Mouse (Mus musculus) T-helper 17 cell (primary cell): ENCODE measurements around the gene Ltk.

ENCODE experiments used
- in situ Hi-C, 2 experiments: fragments of 300-600 bp; cut with MboI, MseI; formaldehyde crosslinking; loops; 1 replicate in 1 of 2; 2 replicates in 1 of 2; pipeline ENCODE4 v1.15.1; 2025; ENCODE audit warnings: high pct_unique_total_duplicates in 2 of 2

The Ltk gene

DNA sequence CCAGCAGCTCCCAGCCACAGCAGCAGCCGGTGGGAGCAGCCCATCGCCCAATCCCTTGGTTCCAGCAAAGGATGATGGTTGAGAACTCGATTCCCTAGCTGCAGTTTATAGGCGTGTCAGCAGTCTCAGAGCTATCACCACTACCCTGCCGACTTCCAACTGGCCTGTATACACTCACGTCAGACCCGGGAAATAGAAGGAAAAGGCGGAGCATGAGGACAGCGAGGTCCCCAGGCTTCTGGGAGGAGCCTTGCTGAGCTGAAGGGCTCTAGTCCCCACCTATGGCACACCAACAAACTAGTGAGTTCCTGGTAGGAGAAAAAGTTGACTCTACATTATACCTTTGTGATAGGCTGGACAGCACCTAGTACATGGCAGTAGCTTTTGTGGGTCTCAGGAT is at the start of gene Ltk:
Gene Ltk, minus strand, starts transcription at position 181 of the 400 bp plus-strand sequence.
- in situ Hi-C loops = no loop called here

- in situ Hi-C loops = loop anchor here in 1 of 2 experiments (5.0 kb wide), 1 partner anchor 363 kb away; no protein-coding TSS in a partner anchor
These were observed 48.6 kb upstream of the Ltk start for GRCm38 (mm10) chr2:119808881-119809280.

- in situ Hi-C loops = loop anchor here in 1 of 2 experiments (5.0 kb wide), 1 partner anchor 364 kb away; no protein-coding TSS in a partner anchor
These were observed 48.2 kb upstream of the Ltk start for GRCm38 (mm10) chr2:119808438-119808837.

DNA sequence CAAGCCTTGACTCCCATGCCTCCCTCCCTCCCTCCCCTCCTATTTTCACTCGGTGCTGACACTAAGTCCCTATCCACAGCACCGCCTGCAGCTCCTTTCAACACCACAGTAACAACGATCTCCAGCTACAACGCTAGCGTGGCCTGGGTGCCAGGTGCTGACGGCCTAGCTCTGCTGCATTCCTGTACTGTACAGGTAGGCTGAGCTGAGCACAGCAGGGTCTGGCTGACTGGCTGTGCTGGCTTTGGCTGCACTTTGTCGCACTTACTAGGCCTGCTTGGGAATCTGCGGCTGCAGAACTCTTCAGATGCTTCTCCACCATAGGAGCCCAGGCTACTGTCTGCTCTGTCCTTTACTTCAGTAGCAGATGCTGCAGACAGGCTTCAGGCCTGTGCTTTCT is 45.3 kb upstream of the Ltk start:
- in situ Hi-C loops = loop anchor here in 1 of 2 experiments (5.0 kb wide), 1 partner anchor 367 kb away; no protein-coding TSS in a partner anchor

DNA sequence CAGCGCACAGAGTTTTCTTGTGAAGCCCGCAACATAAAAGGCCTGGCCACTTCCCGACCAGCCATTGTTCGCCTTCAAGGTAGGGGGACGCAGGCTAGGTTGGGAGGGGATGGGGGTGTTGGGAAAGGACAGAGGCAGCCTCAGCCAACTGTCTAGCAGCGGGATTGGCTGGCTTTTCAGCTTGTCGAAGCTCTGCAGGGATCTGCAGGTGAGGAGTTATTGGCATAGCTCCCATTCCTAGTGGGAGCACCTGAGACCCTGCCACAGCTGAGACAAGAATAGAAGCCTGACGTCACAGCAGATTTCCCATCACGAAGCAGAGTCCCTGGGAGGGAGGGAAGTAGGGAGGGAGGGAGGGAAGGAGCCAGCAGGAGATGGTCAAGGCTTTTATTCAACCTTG is 44.5 kb upstream of the Ltk start:
- in situ Hi-C loops = loop anchor here in 1 of 2 experiments (5.0 kb wide), 1 partner anchor 368 kb away; no protein-coding TSS in a partner anchor

- in situ Hi-C loops = no loop called here
These were observed 44.0 kb upstream of the Ltk start for GRCm38 (mm10) chr2:119804275-119804628.

- in situ Hi-C loops = no loop called here
These were observed 43.5 kb upstream of the Ltk start for GRCm38 (mm10) chr2:119803618-119804274.

GRCm38 (mm10) chr2:119802767-119803617 is 42.8 kb upstream of the Ltk start:
- in situ Hi-C loops = no loop called here

- in situ Hi-C loops = no loop called here
These were observed 40.9 kb upstream of the Ltk start for GRCm38 (mm10) chr2:119800876-119801846.

- in situ Hi-C loops = no loop called here
These were observed 39.8 kb upstream of the Ltk start for GRCm38 (mm10) chr2:119799961-119800550.

DNA sequence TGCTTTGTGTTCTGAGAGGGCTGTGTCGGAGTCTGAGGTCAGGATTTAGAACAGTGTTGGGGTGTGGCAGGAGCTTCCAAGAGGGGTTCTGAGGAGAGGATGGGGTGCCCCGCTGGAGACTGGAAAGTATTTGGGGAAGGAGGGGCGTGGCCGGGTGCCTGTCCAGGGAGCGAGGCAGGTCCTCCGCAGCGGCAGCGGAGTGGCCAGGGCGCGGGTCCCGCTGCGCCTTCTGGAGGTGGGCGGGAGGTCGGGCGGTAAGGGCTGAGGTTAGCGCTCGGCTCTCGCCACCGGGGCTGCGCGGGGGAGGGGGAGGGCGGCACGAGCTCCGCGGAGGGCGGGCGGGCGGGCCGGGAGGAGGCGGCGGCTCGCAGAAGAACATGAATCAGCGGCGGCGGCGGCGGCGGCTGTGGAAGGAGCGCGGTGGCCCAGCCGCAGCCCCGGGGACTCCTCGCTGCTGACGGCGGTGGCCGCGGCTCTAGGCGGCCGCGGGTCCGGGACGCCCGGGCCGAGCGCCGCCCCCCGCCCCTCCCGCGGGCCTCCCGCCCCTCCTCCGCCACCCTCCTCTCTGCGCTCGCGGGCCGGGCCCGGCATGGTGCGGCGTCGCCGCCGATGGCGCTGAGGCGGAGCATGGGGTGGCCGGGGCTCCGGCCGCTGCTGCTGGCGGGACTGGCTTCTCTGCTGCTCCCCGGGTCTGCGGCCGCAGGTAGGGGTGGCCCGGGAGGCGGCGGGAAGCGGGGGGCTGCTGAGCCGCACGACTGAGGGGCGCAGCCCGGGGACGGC is 39.1 kb upstream of the Ltk start:
- in situ Hi-C loops = no loop called here

DNA sequence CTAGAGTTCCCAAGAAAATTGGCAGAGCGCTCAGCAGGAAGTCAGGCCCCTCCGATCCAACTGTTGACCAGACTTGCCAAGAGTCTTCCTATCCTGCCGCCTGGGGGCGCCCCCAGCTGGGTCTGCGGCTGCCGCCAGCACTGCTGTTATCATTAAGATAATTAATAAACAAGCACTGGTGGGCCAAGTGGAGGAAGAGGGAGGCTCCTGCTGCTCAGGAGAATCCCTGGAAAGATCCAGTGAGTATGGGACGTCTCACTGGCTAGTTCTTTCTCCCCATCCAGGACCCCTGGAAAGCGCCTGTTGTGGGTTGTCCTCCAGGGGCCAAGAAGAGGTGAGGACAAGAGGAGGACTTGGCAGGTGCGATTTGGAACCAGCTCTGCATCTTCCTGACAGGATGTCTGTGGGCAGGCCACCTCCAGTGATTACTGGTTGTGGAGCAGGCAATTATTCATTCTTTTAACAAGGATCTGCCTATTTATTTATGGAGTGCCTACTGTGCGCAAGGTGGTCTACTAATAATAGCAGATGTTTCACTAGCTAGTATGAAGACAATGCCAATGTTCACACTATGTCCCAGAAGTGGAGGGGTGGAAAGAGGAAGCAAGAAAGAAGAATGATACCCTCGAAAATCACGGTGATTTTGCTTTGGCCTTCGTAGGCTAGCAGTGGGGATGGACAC is 38.2 kb upstream of the Ltk start:
- in situ Hi-C loops = no loop called here

- in situ Hi-C loops = no loop called here
These were observed 37.1 kb upstream of the Ltk start, which contains the start of gene Tyro3 for GRCm38 (mm10) chr2:119797279-119797783. Gene Tyro3 (plus strand): TSS chr2:119797733.

GRCm38 (mm10) chr2:119789996-119790395 is 29.8 kb upstream of the Ltk start:
- in situ Hi-C loops = no loop called here

GRCm38 (mm10) chr2:119787206-119787883 is 27.1 kb upstream of the Ltk start, which contains the start of gene Rpap1:
Gene Rpap1 (minus strand): TSS chr2:119787537.
- in situ Hi-C loops = no loop called here

GRCm38 (mm10) chr2:119767246-119767645 is 7.0 kb upstream of the Ltk start:
- in situ Hi-C loops = no loop called here

DNA sequence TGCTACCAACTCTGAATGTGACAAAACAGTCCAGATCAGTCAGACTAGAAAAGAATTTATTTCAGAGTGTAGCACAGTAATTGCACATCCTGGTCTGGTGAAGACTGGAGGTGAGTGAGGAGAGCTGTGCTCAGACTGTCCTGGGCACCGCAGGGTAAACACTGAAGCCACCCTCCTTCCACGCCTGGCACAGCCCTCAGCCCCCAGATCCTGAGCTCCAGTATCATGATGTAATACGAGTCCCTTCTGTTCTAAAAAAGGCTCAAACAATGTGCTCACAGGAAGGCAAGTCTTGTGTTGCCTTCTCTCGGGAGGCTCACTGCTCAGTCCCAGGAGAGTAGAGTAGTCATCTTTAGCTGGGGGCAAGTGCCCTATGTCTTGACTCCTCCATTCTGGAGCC is 3.7 kb upstream of the Ltk start:
- in situ Hi-C loops = no loop called here

GRCm38 (mm10) chr2:119762276-119762675 is 2.0 kb upstream of the Ltk start:
- in situ Hi-C loops = no loop called here
